ENCODE assay signal across 11 mouse cellular contexts in the genomic region with DNA sequence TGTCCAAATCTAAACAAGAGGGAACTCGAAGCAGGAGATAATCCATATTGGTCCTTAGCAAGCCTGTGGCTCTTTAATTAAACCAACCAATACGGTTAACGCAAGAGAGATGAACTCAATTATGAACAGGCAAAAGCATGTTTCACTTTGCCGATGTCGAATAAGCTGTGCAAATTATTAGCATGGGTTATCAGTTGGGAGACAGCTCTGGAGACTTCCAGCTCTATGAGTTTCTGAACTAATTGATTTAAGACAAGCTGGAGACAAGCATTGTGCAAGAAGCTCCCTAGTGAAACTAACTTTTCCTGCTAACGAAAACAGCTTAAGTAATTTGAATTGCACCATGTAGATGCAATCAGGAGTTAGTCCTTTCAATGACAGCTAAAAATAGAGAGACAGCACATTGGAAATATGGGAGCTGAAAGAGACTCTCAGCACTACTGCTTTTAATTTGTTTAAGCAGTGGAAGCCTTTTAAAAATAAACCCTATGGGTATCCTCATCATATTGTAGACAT.
DNase-seq lines count a peak whose midpoint lies in the region; ATAC-seq and TF ChIP-seq lines count a peak whose summit lies in the region.
"Had no signal": no experiment of that assay in that cellular context is flagged by ENCODE, and none has a peak within 500 bp of the region (broad histone marks: within the 10 kb centered on the region; RNA-seq: fewer than 3 reads in every experiment).

No protein-coding gene starts in this region.

- H3K27me3 ChIP-seq in midbrain, postnatal 0 days (ENCODE audit: insufficient read depth, low read length): no peaks in the 10 kb centered on the region
- H3K27me3 ChIP-seq in midbrain, embryonic 13.5 days: no peaks in the 10 kb centered on the region
- H3K27me3 ChIP-seq in heart, embryonic 14.5 days (ENCODE audit: control insufficient read depth, insufficient read depth, low read length): no peaks in the 10 kb centered on the region
- H3K27me3 ChIP-seq in stomach, embryonic 16.5 days (ENCODE audit: control insufficient read depth, insufficient read depth, low read length): no peaks in the 10 kb centered on the region
- H3K27me3 ChIP-seq: neural tube, embryonic 15.5 days had no signal

- no peak overlapping the region for H3K4me2 ChIP-seq in midbrain, postnatal 0 days (ENCODE audit: low read depth, low read length, poor library complexity, severe bottlenecking)
- no peak overlapping the region for H3K4me2 ChIP-seq in midbrain, embryonic 13.5 days (replicated peaks)
- 0 out of 2 replicates have a peak overlapping the region, but pooled peaks have one; percentile 13 for H3K4me2 ChIP-seq in heart, embryonic 14.5 days (ENCODE audit: low read length)
- H3K4me2 ChIP-seq in stomach, embryonic 16.5 days (ENCODE audit: low read depth, low read length): peak overlapping the region; percentile 26
- H3K4me2 ChIP-seq: neural tube, embryonic 15.5 days had no signal

- H3K4me3 ChIP-seq in midbrain, postnatal 0 days (ENCODE audit: low read depth, low read length): no peak overlapping the region
- H3K4me3 ChIP-seq in midbrain, embryonic 13.5 days (replicated peaks): no peak overlapping the region
- no peak overlapping the region for H3K4me3 ChIP-seq in heart, embryonic 14.5 days (ENCODE audit: control insufficient read depth in 1 of 2, insufficient read depth in 1 of 2, low read depth in 1 of 2, low read length in 2 of 2)
- H3K4me3 ChIP-seq in stomach, embryonic 16.5 days (replicated peaks; ENCODE audit: low read length): no peak overlapping the region
- H3K4me3 ChIP-seq: midbrain, embryonic 10.5 days; neural tube, embryonic 15.5 days had no signal

- H3K36me3 ChIP-seq in midbrain, postnatal 0 days (ENCODE audit: insufficient read depth, low read length): no peaks in the 10 kb centered on the region
- H3K36me3 ChIP-seq in midbrain, embryonic 13.5 days: no peaks in the 10 kb centered on the region
- no peaks in the 10 kb centered on the region for H3K36me3 ChIP-seq in heart, embryonic 14.5 days (ENCODE audit: control insufficient read depth, insufficient read depth, low read length)
- H3K36me3 ChIP-seq in stomach, embryonic 16.5 days (ENCODE audit: control insufficient read depth, insufficient read depth, low read length): no peaks in the 10 kb centered on the region
- H3K36me3 ChIP-seq: midbrain, embryonic 10.5 days; neural tube, embryonic 15.5 days had no signal

- WGBS in midbrain, postnatal 0 days: 60% methylated on average over 6 of the region's 6 CpGs
- WGBS in midbrain, embryonic 13.5 days: 67% methylated on average over 6 of the region's 6 CpGs
- 56% methylated on average over 6 of the region's 6 CpGs for WGBS in heart, embryonic 14.5 days
- WGBS in stomach, embryonic 16.5 days: 42% methylated on average over 6 of the region's 6 CpGs

- H3K27ac ChIP-seq in midbrain, postnatal 0 days (ENCODE audit: low read depth, low read length): no peak overlapping the region
- H3K27ac ChIP-seq in midbrain, embryonic 13.5 days: no peak overlapping the region
- H3K27ac ChIP-seq in heart, embryonic 14.5 days (replicated peaks in 1 of 2; ENCODE audit: control insufficient read depth in 1 of 2, insufficient read depth in 1 of 2, low read depth in 2 of 2, low read length in 2 of 2): peak overlapping the region; percentile 80 to 82
- H3K27ac ChIP-seq in stomach, embryonic 16.5 days (ENCODE audit: low read length): no peak overlapping the region
- H3K27ac ChIP-seq: midbrain, embryonic 10.5 days; neural tube, embryonic 15.5 days had no signal

- intact Hi-C loops in heart, postnatal 25 days (cut with DNase I): loop anchor here (5.0 kb wide), 1 partner anchor 69 kb away; no protein-coding TSS in a partner anchor

- H3K9ac ChIP-seq in midbrain, postnatal 0 days (replicated peaks; ENCODE audit: low read length, poor library complexity, severe bottlenecking): no peak overlapping the region
- H3K9ac ChIP-seq in midbrain, embryonic 13.5 days (replicated peaks): no peak overlapping the region
- H3K9ac ChIP-seq in heart, embryonic 14.5 days (ENCODE audit: low read length): no peak overlapping the region
- no peak overlapping the region for H3K9ac ChIP-seq in stomach, embryonic 16.5 days (ENCODE audit: low read length)
- H3K9ac ChIP-seq: neural tube, embryonic 15.5 days had no signal

- ATAC-seq in midbrain, postnatal 0 days (ENCODE audit: low FRiP score): no peak
- no peak for ATAC-seq in midbrain, embryonic 13.5 days
- ATAC-seq in heart, embryonic 14.5 days (ENCODE audit: insufficient number of reproducible peaks, insufficient read depth, low FRiP score, low read depth): no peak
- ATAC-seq in stomach, embryonic 16.5 days (ENCODE audit: insufficient read depth, low FRiP score): no peak

- no peak for TF ChIP-seq CTCF in midbrain, postnatal 0 days (IDR thresholded peaks at IDR 0.05)

- peak; percentile 36 to 49 for DNase-seq in heart, adult 9 months (ENCODE audit: low spot score in 2 of 2)
- no peak for DNase-seq in heart, postnatal 25 days (ENCODE audit: low spot score)
- DNase-seq in midbrain, postnatal 0 days (ENCODE audit: low spot score): peak; percentile 33
- DNase-seq in ovary, adult 18-20 months (ENCODE audit: low spot score): no peak
- no peak for DNase-seq in right cerebral cortex, postnatal 25 days
- DNase-seq: thymus, postnatal 36 days had no signal

- H3K4me1 ChIP-seq in midbrain, postnatal 0 days (ENCODE audit: insufficient read depth, low read length): no peaks in the 10 kb centered on the region
- H3K4me1 ChIP-seq in midbrain, embryonic 13.5 days (replicated peaks): no peaks in the 10 kb centered on the region
- peaks cover 3 to 19% of the 10 kb centered on the region in 2 experiments for H3K4me1 ChIP-seq in heart, embryonic 14.5 days (ENCODE audit: control insufficient read depth in 2 of 2, insufficient read depth in 2 of 2, low read length in 2 of 2)
- peaks cover 8% of the 10 kb centered on the region for H3K4me1 ChIP-seq in stomach, embryonic 16.5 days (ENCODE audit: control insufficient read depth, insufficient read depth, low read length)

- H3K9me3 ChIP-seq in midbrain, postnatal 0 days (ENCODE audit: low read length): no peaks in the 10 kb centered on the region
- H3K9me3 ChIP-seq in midbrain, embryonic 13.5 days: no peaks in the 10 kb centered on the region
- H3K9me3 ChIP-seq in heart, embryonic 14.5 days (ENCODE audit: control insufficient read depth, low read length): no peaks in the 10 kb centered on the region
- H3K9me3 ChIP-seq in stomach, embryonic 16.5 days (replicated peaks; ENCODE audit: control insufficient read depth, low read length): no peaks in the 10 kb centered on the region
- H3K9me3 ChIP-seq: midbrain, embryonic 10.5 days; neural tube, embryonic 15.5 days had no signal

Comparison
In these comparisons a context has a peak if more than half of its experiments do, and no peak if none do; other contexts are left out.
1. DNase-seq: peak in heart, adult 9 months (2 of 2) and midbrain, postnatal 0 days (single experiment); none in heart, postnatal 25 days (single experiment), ovary, adult 18-20 months (single experiment) and right cerebral cortex, postnatal 25 days (single experiment).
2. H3K27ac ChIP-seq: peak in heart, embryonic 14.5 days (2 of 2); none in midbrain, postnatal 0 days (single experiment), midbrain, embryonic 13.5 days (single experiment) and stomach, embryonic 16.5 days (single experiment).
3. H3K4me2 ChIP-seq: peak in heart, embryonic 14.5 days (single experiment) and stomach, embryonic 16.5 days (single experiment); none in midbrain, postnatal 0 days (single experiment) and midbrain, embryonic 13.5 days (single experiment).